Mouse (Mus musculus) brain, embryonic 14.5 days (tissue): ENCODE data around the gene Gm20661.

Experiments
- CTCF ChIP-seq: fragments of 200-500 bp; IDR thresholded peaks from 2 replicates; pipeline ENCODE4 v1.5.1; 2012; ENCODE audit warnings: inconsistent platforms, mild to moderate bottlenecking, moderate library complexity, borderline replicate concordance; ENCODE audit not compliant: insufficient read depth, insufficient read length; ENCODE audit errors: extremely low read depth
- POLR2A ChIP-seq: fragments of 200-500 bp; IDR thresholded peaks from 2 replicates; pipeline ENCODE4 v1.6.1; 2012; ENCODE audit warnings: mild to moderate bottlenecking, inconsistent platforms, borderline replicate concordance; ENCODE audit not compliant: poor library complexity, insufficient read depth, insufficient read length, severe bottlenecking; ENCODE audit errors: extremely low read depth

DNA sequence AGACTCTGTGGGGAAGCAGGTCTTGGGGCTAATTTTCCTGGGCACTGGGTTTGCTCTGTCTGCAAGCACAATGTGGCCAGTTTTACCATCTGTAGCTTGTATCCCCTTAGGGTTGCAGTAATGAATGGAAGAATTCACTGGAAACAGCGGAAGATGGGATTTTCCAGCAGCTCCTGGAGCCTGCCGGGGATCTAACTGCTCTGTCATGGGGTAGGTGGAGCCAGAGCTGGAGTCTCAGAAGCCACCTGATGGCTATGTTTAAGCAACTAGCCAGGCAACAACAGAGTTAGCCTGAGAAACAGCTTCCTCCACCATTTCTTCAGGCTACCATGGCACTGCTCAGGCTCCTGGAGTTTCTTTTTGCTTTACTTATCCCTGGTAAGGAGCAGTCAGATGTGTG is 9.3 kb downstream of the Gm20661 start, which contains the start of gene Cdhr4:
- TF ChIP-seq CTCF (no peak), POLR2A (no peak)
